Mouse (Mus musculus): ENCODE results near the gene Zfp619. TPM values are rescaled to one million over a fixed set of nuclear protein-coding genes. Genes with fewer than 3 reads are reported as not detected.
"Not testable (repeated sequence)": the region's sequence is repeated elsewhere in the genome, so short reads cannot be mapped to it uniquely, and the experiment has no call there.

Zfp619 gene
- polyA plus RNA-seq, 1 experiment from 2014 or later = 2.0 TPM

GRCm38 (mm10) chr7:39589044-39589443 is 71.5 kb downstream of the Zfp619 start:
- Histone ChIP-seq H3K4me3 (peak overlapping the region; percentile 60), H3K4me2 (peak overlapping the region; percentile 79)
- not testable (repeated sequence) for H3K9ac ChIP-seq; H3K4me1 ChIP-seq (replicated peaks); H3K27ac ChIP-seq (ENCODE audit: poor library complexity, severe bottlenecking); H3K27me3 ChIP-seq (replicated peaks); H3K36me3 ChIP-seq; ATAC-seq (ENCODE audit: insufficient number of reproducible peaks, low FRiP score); H3K9me3 ChIP-seq (replicated peaks)
- 42% methylated on average over 7 of the region's 7 CpGs for WGBS

Other genes starting within 250 kb of the Zfp619 start
- not detected in 2 replicates for gene Gm5114, start 104.6 kb upstream of the Zfp619 start, polyA plus RNA-seq (2016; fragmentation: Nextera tagmentation; extraction: Ambion mirVana)

Measured in heart, embryonic 12.5 days (tissue).